Mouse (Mus musculus): Measurements from ENCODE around the gene Slc25a22. TPM values are rescaled to one million over a fixed set of nuclear protein-coding genes. Genes with fewer than 3 reads are reported as not detected.

The Slc25a22 gene
- polyA plus RNA-seq, 1 experiment, result 7.2 TPM

DNA sequence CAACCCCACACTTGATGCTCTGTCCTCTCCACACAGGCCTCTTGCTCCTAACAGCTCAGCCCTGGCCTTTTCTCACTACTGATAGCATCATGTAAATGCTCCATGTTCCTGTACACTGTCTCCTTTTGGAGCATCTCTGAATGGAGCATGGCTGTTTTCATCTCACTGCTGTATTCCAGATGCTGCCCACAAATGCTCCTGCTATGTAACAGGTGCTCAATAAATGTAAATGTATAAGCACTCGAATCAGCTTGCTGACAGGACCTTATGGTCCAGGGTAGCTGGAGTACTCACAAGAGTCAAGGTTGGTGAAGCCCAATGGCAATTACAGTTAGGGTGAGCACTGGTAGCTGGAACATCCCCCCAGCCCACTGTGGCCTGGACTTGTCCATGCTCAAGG lies 33.5 kb upstream of the Slc25a22 start:
- no peak overlapping the region for H3K27ac ChIP-seq (ENCODE audit: control insufficient read depth, insufficient read depth, low read depth, low read length)
- H3K36me3 ChIP-seq (ENCODE audit: control insufficient read depth, insufficient read depth, low read length), result no peaks in the 10 kb centered on the region; the same call in 1 of the 2 replicates
- H3K4me3 ChIP-seq (ENCODE audit: control insufficient read depth, low read depth, low read length), result no peak overlapping the region
- TF ChIP-seq CTCF (IDR thresholded peaks at IDR 0.05; ENCODE audit: control insufficient read depth, insufficient read depth, insufficient replicate concordance, low read depth, low read length), result no peak
- no peaks in the 10 kb centered on the region for H3K27me3 ChIP-seq (ENCODE audit: control insufficient read depth, insufficient read depth, low read length)
- peaks cover 38% of the 10 kb centered on the region for H3K4me1 ChIP-seq (ENCODE audit: control insufficient read depth, insufficient read depth, low read length)

DNA sequence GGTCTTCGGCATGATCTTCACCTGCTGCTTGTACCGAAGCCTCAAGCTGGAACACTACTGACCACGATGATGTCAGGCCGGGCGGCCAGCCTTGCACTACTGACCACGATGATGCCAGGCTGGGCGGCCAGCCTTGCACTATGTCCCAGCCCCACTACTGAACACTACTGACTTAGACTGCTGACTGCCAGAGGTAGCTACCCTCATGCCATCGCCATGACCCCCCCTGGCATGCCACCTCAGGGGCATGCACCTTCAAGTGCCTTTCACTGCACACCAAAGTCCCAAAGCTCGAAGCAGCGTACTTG lies 32.9 kb upstream of the Slc25a22 start:
- no peaks in the 10 kb centered on the region for H3K27me3 ChIP-seq (ENCODE audit: control insufficient read depth, insufficient read depth, low read length)
- no peak overlapping the region for H3K27ac ChIP-seq (ENCODE audit: control insufficient read depth, insufficient read depth, low read depth, low read length)
- no peak overlapping the region for H3K4me3 ChIP-seq (ENCODE audit: control insufficient read depth, low read depth, low read length)
- peaks cover 33% of the 10 kb centered on the region for H3K4me1 ChIP-seq (ENCODE audit: control insufficient read depth, insufficient read depth, low read length)
- no peaks in the 10 kb centered on the region; the same call in 1 of the 2 replicates for H3K36me3 ChIP-seq (ENCODE audit: control insufficient read depth, insufficient read depth, low read length)
- no peak for TF ChIP-seq CTCF (IDR thresholded peaks at IDR 0.05; ENCODE audit: control insufficient read depth, insufficient read depth, insufficient replicate concordance, low read depth, low read length)
- TF ChIP-seq POLR2A (IDR thresholded peaks at IDR 0.05; ENCODE audit: control insufficient read depth, low read depth, low read length), result no peak; the same call in 1 of the 2 replicates

DNA sequence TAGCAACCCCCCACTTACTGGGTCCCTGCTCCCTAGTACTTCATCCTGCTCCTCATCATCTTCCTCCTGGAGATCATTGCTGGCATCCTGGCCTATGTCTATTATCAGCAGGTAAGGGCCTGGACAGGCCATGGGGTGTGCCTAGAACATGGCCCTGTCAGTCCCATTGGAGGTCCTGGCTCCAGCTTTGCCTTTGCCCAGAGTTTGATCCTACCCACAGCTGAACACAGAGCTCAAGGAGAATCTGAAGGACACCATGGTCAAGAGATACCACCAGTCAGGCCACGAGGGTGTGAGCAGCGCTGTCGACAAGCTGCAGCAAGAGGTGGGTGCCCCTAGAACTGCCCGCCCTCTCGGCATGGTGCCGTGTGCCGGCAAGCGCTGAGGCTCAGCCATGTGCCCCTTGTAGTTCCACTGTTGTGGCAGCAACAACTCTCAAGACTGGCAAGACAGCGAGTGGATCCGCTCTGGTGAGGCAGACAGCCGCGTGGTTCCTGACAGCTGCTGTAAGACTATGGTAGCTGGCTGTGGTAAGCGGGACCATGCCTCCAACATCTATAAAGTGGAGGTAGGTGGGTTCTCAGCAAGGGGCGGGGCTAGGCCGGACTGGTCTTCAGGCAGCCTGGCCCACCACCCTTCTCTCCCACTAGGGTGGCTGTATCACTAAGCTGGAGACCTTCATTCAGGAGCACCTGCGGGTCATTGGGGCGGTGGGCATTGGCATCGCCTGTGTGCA lies 32.4 kb upstream of the Slc25a22 start:
- TF ChIP-seq CTCF (IDR thresholded peaks at IDR 0.05; ENCODE audit: control insufficient read depth, insufficient read depth, insufficient replicate concordance, low read depth, low read length), result no peak
- TF ChIP-seq POLR2A (IDR thresholded peaks at IDR 0.05; ENCODE audit: control insufficient read depth, low read depth, low read length), result peak; percentile 11; the same call in 1 of the 2 replicates
- H3K4me3 ChIP-seq (ENCODE audit: control insufficient read depth, low read depth, low read length), result no peak overlapping the region
- H3K36me3 ChIP-seq (ENCODE audit: control insufficient read depth, insufficient read depth, low read length), result no peaks in the 10 kb centered on the region; the same call in 1 of the 2 replicates
- H3K27me3 ChIP-seq (ENCODE audit: control insufficient read depth, insufficient read depth, low read length), result no peaks in the 10 kb centered on the region
- no peak overlapping the region for H3K27ac ChIP-seq (ENCODE audit: control insufficient read depth, insufficient read depth, low read depth, low read length)
- peaks cover 34% of the 10 kb centered on the region for H3K4me1 ChIP-seq (ENCODE audit: control insufficient read depth, insufficient read depth, low read length)

DNA sequence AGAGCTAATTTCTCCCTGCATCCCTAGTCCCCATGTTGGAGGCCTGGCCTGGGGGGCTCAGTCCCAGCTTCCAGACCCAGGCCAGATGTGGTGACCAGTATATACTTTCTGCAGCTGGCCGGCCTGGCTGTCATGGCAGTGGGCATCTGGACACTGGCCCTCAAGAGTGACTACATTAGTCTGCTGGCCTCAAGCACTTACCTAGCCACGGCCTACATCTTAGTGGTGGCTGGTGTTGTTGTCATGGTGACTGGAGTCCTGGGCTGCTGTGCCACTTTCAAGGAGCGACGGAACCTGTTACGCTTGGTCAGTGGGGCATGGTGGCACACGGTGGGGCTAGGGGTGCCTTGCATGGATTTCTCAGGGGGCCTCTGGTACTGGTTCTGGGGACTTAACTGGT lies 31.7 kb upstream of the Slc25a22 start:
- no peaks in the 10 kb centered on the region for H3K27me3 ChIP-seq (ENCODE audit: control insufficient read depth, insufficient read depth, low read length)
- no peaks in the 10 kb centered on the region; the same call in 1 of the 2 replicates for H3K36me3 ChIP-seq (ENCODE audit: control insufficient read depth, insufficient read depth, low read length)
- TF ChIP-seq POLR2A (IDR thresholded peaks at IDR 0.05; ENCODE audit: control insufficient read depth, low read depth, low read length) (no peak), CTCF (IDR thresholded peaks at IDR 0.05; ENCODE audit: control insufficient read depth, insufficient read depth, insufficient replicate concordance, low read depth, low read length) (no peak)
- H3K27ac ChIP-seq (ENCODE audit: control insufficient read depth, insufficient read depth, low read depth, low read length), result peak overlapping the region; percentile 42
- H3K4me3 ChIP-seq (ENCODE audit: control insufficient read depth, low read depth, low read length), result no peak overlapping the region
- peaks cover 40% of the 10 kb centered on the region for H3K4me1 ChIP-seq (ENCODE audit: control insufficient read depth, insufficient read depth, low read length)

DNA sequence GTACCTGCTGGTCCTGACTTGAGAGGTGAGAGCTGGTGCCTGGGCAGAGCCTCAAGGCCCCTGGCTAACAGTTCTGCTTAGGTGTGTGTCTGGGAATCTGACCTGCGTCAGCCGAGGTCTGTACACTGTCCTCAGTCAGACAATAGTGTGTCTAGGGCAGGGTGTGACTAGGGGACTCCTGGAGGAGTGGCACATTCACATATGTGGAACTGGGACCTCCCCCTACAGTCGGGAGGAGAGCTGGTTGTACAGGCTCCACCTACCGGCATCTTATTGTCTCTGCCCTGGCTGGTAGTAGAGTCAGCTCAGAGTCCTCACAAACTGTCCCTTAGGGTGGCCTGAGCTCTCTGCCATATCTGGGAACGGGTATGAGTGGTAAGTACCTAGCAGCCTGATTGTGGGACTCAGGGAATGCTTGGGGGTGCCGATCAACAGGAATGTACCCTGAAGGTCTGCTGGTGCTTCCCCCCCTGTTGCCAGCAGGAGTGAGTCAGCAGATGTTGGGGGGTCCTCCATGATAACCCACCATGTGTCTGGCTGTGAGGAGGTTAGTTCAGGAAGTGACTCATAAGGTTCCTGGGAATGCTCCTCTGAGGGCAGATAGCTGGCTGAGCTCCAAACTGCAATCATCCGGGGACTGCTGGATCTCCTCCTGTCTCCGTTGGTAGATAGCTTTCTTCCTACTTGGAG lies 31.0 kb upstream of the Slc25a22 start:
- Histone ChIP-seq H3K4me1 (ENCODE audit: control insufficient read depth, insufficient read depth, low read length) (peaks cover 44% of the 10 kb centered on the region), H3K27me3 (ENCODE audit: control insufficient read depth, insufficient read depth, low read length) (no peaks in the 10 kb centered on the region), H3K4me3 (ENCODE audit: control insufficient read depth, low read depth, low read length) (peak overlapping the region; percentile 87), H3K36me3 (ENCODE audit: control insufficient read depth, insufficient read depth, low read length) (no peaks in the 10 kb centered on the region; the same call in 1 of the 2 replicates), H3K27ac (ENCODE audit: control insufficient read depth, insufficient read depth, low read depth, low read length) (peak overlapping the region; percentile 58)
- TF ChIP-seq CTCF (IDR thresholded peaks at IDR 0.05; ENCODE audit: control insufficient read depth, insufficient read depth, insufficient replicate concordance, low read depth, low read length) (no peak), POLR2A (IDR thresholded peaks at IDR 0.05; ENCODE audit: control insufficient read depth, low read depth, low read length) (no peak; the same call in 1 of the 2 replicates)

DNA sequence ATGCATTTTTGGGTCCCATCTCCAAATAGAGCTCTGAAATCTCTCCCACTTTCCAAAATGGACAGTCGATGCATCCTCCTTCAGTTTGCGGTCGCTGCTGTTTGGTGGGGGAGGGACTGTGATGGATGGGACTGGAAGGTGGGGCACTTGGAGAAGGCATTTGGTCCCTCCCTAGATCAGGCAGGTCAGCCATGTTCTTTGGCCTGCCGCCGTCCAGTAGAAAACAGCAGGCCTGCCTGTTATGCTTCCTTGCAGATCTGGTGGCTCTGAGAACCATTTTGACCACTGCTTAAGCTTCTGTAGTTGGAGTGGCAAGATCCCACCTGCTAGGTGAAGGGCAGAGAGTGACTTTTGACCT lies 30.5 kb upstream of the Slc25a22 start:
- TF ChIP-seq POLR2A (IDR thresholded peaks at IDR 0.05; ENCODE audit: control insufficient read depth, low read depth, low read length) (no peak), CTCF (IDR thresholded peaks at IDR 0.05; ENCODE audit: control insufficient read depth, insufficient read depth, insufficient replicate concordance, low read depth, low read length) (no peak)
- H3K4me1 ChIP-seq (ENCODE audit: control insufficient read depth, insufficient read depth, low read length), result peaks cover 47% of the 10 kb centered on the region
- peak overlapping the region; percentile 58 for H3K27ac ChIP-seq (ENCODE audit: control insufficient read depth, insufficient read depth, low read depth, low read length)
- H3K4me3 ChIP-seq (ENCODE audit: control insufficient read depth, low read depth, low read length), result peak overlapping the region; percentile 87
- no peaks in the 10 kb centered on the region; the same call in 1 of the 2 replicates for H3K36me3 ChIP-seq (ENCODE audit: control insufficient read depth, insufficient read depth, low read length)
- H3K27me3 ChIP-seq (ENCODE audit: control insufficient read depth, insufficient read depth, low read length), result no peaks in the 10 kb centered on the region

DNA sequence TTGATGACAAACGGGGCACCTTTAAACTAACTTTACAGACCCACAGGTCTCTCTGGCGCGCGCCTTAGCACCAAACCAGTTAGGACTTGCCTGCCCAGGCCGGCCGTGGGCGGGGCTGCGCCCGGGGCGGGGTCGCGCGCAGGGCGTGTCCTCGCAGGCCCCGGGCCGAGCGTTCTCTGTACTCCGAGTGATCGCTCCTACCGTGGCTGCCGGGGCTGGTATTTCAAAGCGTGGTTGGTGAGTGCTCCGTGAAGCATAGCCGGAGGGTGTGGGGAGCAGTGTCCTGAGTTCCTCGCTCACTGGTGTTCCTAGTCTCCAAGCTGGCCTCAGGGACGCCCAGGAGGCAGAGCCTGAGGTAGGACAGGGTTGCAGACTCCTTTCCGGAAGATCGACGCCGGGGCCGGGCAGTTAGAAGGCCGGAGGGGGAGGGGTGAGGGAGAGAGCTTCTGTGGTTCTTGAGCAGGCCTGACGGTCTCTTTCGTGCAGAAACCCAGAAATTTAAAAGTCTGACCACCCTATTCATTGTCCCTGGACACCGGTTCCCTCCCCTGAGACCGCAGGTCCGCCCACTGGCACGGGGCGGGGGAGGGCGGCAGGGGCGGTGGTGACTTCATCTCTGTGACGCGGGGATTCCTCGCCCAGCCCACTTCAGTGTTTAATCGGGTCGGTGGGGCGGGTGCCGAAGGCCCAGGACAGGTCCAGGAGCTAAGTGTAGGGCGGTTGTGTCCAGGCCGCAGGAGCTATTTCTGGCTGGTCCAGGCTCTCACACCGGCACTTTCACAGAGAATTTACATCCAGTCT lies 29.7 kb upstream of the Slc25a22 start, which contains the start of gene Cd151:
TSS of gene Cd151 (plus strand) at position 163 of the 801 bp plus-strand sequence.
- Histone ChIP-seq H3K36me3 (ENCODE audit: control insufficient read depth, insufficient read depth, low read length) (no peaks in the 10 kb centered on the region; the same call in 1 of the 2 replicates), H3K4me1 (ENCODE audit: control insufficient read depth, insufficient read depth, low read length) (peaks cover 49% of the 10 kb centered on the region), H3K27ac (ENCODE audit: control insufficient read depth, insufficient read depth, low read depth, low read length) (peak within 1 kb of the TSS; percentile 58), H3K27me3 (ENCODE audit: control insufficient read depth, insufficient read depth, low read length) (no peaks in the 10 kb centered on the region), H3K4me3 (ENCODE audit: control insufficient read depth, low read depth, low read length) (peak within 1 kb of the TSS; percentile 87)
- TF ChIP-seq POLR2A (IDR thresholded peaks at IDR 0.05; ENCODE audit: control insufficient read depth, low read depth, low read length), result peak; percentile 63
- TF ChIP-seq CTCF (IDR thresholded peaks at IDR 0.05; ENCODE audit: control insufficient read depth, insufficient read depth, insufficient replicate concordance, low read depth, low read length), result no peak

All from testis, adult 2 months (tissue).